Mouse (Mus musculus) liver, embryonic 13.5 days (tissue): Measurements from ENCODE around the gene Fnbp4. TPM values are rescaled to one million over a fixed set of nuclear protein-coding genes. Genes with fewer than 3 reads are reported as not detected.

Source experiments
- ATAC-seq: fragments of 200-750 bp; cut with Nextera tagmentation; 2 replicates; pipeline ENCODE4 v1.8.0; 2017; ENCODE audit warnings: low read depth, mild to moderate bottlenecking, moderate number of reproducible peaks, moderate library complexity
- DNase-seq: peaks from one replicate; pipeline ENCODE4 v3.0.0; 2022
- H3K27ac ChIP-seq: fragments of 300-500 bp; sonication (generic); 2 replicates; pipeline ENCODE4 v1.5.1; 2015; ENCODE audit warnings: moderate library complexity, mild to moderate bottlenecking, inconsistent platforms
- H3K27me3 ChIP-seq: fragments of 300-500 bp; sonication (generic); 2 replicates; pipeline ENCODE4 v1.6.1; 2015; ENCODE audit warnings: mild to moderate bottlenecking, inconsistent platforms
- H3K36me3 ChIP-seq: fragments of 300-500 bp; sonication (generic); 2 replicates; pipeline ENCODE4 v1.6.1; 2015; ENCODE audit warnings: mild to moderate bottlenecking, inconsistent platforms
- H3K4me1 ChIP-seq: fragments of 300-500 bp; sonication (generic); replicated peaks from 2 replicates; pipeline ENCODE4 v1.6.1; 2015; ENCODE audit warnings: inconsistent platforms
- H3K4me2 ChIP-seq: fragments of 300-500 bp; sonication (generic); 2 replicates; pipeline ENCODE4 v1.6.1; 2015; ENCODE audit warnings: inconsistent platforms, mild to moderate bottlenecking, moderate library complexity
- H3K4me3 ChIP-seq: fragments of 300-500 bp; sonication (generic); replicated peaks from 2 replicates; pipeline ENCODE4 v1.5.1; 2015; ENCODE audit warnings: mild to moderate bottlenecking, inconsistent platforms
- H3K9ac ChIP-seq: fragments of 300-500 bp; sonication (generic); 2 replicates; pipeline ENCODE4 v1.6.1; 2015; ENCODE audit warnings: mild to moderate bottlenecking, inconsistent platforms
- H3K9me3 ChIP-seq: fragments of 300-500 bp; sonication (generic); replicated peaks from 2 replicates; pipeline ENCODE4 v1.6.1; 2016; ENCODE audit warnings: inconsistent platforms
- WGBS: fragments of 180-500 bp; shearing (Covaris S2); methylation state at CpG from one replicate; pipeline ENCODE4 v1.1.7; 2015; ENCODE audit not compliant: insufficient replicate concordance; 5-methylcytosine and 5-hydroxymethylcytosine counted together
- polyA plus RNA-seq: library from polyadenylated mRNA; unstranded; fragments of >200 nt; fragmentation: Nextera tagmentation; extraction: Ambion mirVana; gene quantifications from 2 replicates; pipeline ENCODE4 v1.2.1, GENCODE M21; 2015

The Fnbp4 gene
- polyA plus RNA-seq, 1 experiment from 2014 or later, result 30.4 TPM

DNA sequence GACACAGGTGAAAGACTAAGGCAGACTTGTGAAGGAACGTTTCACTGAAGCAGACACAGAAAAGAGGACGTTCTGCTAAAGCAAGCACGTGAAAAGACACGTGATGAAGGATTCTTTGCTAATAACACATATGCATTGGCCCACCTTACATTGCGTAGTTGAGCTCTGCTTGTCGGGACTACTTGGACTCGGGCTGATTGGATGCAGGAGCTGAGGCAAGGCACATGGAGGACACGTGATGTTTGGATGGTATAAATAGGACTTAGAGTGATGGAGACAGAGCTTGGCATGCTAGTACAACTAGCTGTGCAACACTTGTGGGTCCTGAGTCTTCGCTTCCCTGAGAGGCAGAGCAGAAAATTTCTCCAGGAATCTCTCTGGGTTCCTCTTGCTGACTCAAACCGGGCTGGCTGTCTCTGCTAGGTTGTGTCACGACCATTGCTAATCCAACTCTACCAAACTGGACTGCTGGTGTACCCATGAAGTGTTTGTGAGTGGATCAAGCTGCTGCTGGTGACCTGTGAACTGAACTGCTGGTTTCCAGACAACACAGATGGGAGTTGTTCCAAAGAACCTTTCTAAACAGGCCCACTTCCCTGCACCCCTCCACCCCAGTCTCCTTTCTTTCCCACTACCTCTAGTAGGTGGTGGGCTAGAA, 80.5 kb downstream of the Fnbp4 start:
- H3K9me3 ChIP-seq, result no peaks in the 10 kb centered on the region
- H3K27ac ChIP-seq, result no peak overlapping the region
- DNase-seq (no peak), ATAC-seq (no peak)
- no peaks in the 10 kb centered on the region for H3K4me1 ChIP-seq
- H3K9ac ChIP-seq, result no peak overlapping the region
- peaks cover 3% of the 10 kb centered on the region; the same call in 1 of the 2 replicates for H3K27me3 ChIP-seq
- WGBS, result 65% methylated on average over 11 of the region's 11 CpGs
- H3K36me3 ChIP-seq, result no peaks in the 10 kb centered on the region
- no peak overlapping the region for H3K4me2 ChIP-seq
- no peak overlapping the region for H3K4me3 ChIP-seq

DNA sequence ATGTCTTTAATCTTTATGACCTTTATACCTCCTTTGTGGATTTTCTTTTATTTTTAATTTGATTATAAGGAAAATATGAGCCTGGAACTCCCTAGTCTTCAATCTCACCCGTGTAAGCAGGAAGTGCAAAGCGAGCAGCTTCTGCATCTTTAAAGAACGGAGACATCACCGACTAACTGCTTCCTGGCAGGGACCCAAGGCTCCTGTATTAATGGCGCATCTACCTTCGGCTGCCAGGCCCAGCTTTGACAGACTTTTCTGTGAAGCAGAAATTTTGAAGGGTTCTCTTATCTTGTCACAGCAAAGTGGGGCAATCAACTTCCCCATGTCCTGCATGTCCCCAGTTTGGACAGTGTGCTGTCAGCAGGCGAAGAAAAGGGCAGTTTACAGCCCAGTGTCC, 83.6 kb downstream of the Fnbp4 start:
- DNase-seq (no peak), ATAC-seq (no peak)
- no peaks in the 10 kb centered on the region for H3K36me3 ChIP-seq
- H3K9ac ChIP-seq, result no peak overlapping the region
- no peaks in the 10 kb centered on the region for H3K9me3 ChIP-seq
- H3K4me3 ChIP-seq, result no peak overlapping the region
- no peak overlapping the region for H3K4me2 ChIP-seq
- H3K27me3 ChIP-seq, result peaks cover 3% of the 10 kb centered on the region; the same call in 1 of the 2 replicates
- H3K4me1 ChIP-seq, result no peaks in the 10 kb centered on the region
- WGBS, result 33% methylated on average over 7 of the region's 7 CpGs
- no peak overlapping the region for H3K27ac ChIP-seq

Other genes with a start within 250 kb of the Fnbp4 start
- gene Ptprj, start 164.7 kb upstream of the Fnbp4 start, polyA plus RNA-seq, result 1.7 and 1.9 TPM in 2 replicates
- 35.1 and 44.0 TPM in 2 replicates for gene Nup160, start 68.2 kb upstream of the Fnbp4 start, polyA plus RNA-seq
- 0.03 and 0.06 TPM in 2 replicates for gene Agbl2, start 37.4 kb downstream of the Fnbp4 start, polyA plus RNA-seq
- 152 and 154 TPM in 2 replicates for gene Mtch2, start 101.8 kb downstream of the Fnbp4 start, polyA plus RNA-seq
- 3.0 and 4.4 TPM in 2 replicates for gene C1qtnf4, start 140.5 kb downstream of the Fnbp4 start, polyA plus RNA-seq
- gene Kbtbd4, start 159.4 kb downstream of the Fnbp4 start, polyA plus RNA-seq, result 17.5 and 21.0 TPM in 2 replicates
- gene Ndufs3, start 159.5 kb downstream of the Fnbp4 start, polyA plus RNA-seq, result 156 and 162 TPM in 2 replicates
- gene Celf1, start 195.0 kb downstream of the Fnbp4 start, polyA plus RNA-seq, result 54.9 and 68.3 TPM in 2 replicates